Mouse (Mus musculus) CH12F3 (cell line): ENCODE measurements around the gene Dennd4a.
"Not testable (repeated sequence)": the region's sequence is repeated elsewhere in the genome, so short reads cannot be mapped to it uniquely, and the experiment has no call there.

Experiments
- in situ Hi-C: fragments of 300-500 bp; cut with MboI; formaldehyde crosslinking; loops from 2 replicates; pipeline ENCODE4 v1.14.3; 2020; ENCODE audit warnings: low sequenced_read_pairs

Dennd4a gene

GRCm38 (mm10) chr9:64811538-64812474 is 666 bp downstream of the Dennd4a start:
- in situ Hi-C loops: no loop called here

DNA sequence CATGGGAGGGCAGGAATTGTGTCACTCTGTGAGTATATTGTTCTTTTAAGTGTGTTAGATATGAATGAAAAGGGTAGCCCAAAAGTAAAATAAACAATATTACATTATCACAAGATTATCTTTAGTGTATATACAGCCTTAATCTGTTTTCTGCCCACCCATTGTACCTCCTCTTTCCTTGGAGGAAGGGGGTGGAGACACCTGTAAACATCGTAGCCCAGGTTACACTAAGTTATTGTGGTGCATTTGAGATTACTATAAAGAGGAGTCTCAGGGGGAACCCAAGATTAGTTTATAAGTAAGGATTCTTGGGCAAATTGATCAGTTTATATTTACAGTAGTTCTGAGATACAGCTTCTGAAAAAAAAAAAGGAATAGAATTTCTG is 1.3 kb downstream of the Dennd4a start:
- in situ Hi-C loops: no loop called here

- in situ Hi-C loops: no loop called here
Measured at GRCm38 (mm10) chr9:64814273-64814672, 3.1 kb downstream of the Dennd4a start.

- in situ Hi-C loops: not testable (repeated sequence)
Measured at GRCm38 (mm10) chr9:64819686-64820085, 8.5 kb downstream of the Dennd4a start.

- in situ Hi-C loops: no loop called here
Measured at GRCm38 (mm10) chr9:64820086-64820795, 9.1 kb downstream of the Dennd4a start.

DNA sequence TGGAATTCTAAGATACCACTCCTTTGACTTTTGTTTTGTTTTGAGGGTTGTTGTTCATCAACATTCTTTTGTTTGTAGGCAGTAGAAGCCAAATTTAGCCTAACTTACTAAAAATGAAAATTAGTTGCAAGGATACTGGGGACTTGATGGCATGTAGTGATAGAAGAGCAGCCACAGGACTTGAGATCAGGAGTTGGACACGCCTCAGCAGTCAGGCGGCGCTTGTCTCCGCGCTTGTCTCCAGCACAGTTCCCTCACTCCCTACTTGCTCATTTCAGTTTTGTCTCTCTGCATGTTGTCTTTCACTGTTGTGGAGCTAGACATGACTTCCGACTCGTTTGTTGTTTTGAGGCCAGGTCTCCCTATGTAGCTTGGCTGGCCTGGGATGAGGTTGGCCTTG is 11.1 kb downstream of the Dennd4a start:
- in situ Hi-C loops: no loop called here

GRCm38 (mm10) chr9:64824389-64825008 is 13.4 kb downstream of the Dennd4a start:
- in situ Hi-C loops: no loop called here

GRCm38 (mm10) chr9:64830092-64830618 is 19.0 kb downstream of the Dennd4a start:
- in situ Hi-C loops: no loop called here

- in situ Hi-C loops: no loop called here
Measured at GRCm38 (mm10) chr9:64830641-64831040, 19.5 kb downstream of the Dennd4a start.

DNA sequence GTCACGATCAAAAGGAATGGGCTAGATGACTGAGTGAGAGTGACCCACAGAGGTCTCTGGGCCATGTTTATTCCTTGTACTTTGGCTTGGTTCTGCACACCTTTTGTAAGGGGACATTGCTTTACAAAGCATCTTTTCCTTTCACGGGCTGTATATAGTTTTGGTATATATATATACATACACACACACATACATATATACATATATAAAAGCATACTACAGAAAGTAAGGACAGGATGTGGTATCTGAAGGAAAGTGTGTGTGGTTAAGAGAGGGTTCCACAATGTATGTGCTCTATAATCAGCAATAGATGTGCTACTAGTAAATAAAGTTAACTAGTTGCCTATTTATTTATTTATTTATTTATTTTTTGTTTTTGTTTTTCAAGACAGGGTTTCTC is 20.6 kb downstream of the Dennd4a start:
- in situ Hi-C loops: no loop called here

DNA sequence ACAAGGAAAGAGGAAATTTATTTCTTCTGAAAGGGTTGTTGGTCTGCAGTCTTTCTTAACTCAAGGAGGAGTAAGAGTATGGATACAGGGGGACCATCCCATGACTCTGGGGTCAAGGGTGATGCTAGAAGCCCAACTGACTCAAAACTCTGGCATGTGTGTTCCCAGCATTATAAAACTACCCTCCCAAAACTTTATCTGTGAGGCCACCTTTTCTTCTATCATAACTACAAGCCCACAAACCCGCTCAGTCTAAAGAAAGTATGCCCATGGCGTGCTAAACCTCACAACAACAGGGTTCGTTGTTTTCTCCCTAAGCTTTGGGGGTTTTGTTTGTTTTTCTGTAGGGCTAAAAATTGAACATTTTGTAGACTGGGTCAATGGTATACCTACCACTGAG is 23.3 kb downstream of the Dennd4a start:
- in situ Hi-C loops: no loop called here

- in situ Hi-C loops: no loop called here
Measured at GRCm38 (mm10) chr9:64845355-64845754, 34.2 kb downstream of the Dennd4a start.

DNA sequence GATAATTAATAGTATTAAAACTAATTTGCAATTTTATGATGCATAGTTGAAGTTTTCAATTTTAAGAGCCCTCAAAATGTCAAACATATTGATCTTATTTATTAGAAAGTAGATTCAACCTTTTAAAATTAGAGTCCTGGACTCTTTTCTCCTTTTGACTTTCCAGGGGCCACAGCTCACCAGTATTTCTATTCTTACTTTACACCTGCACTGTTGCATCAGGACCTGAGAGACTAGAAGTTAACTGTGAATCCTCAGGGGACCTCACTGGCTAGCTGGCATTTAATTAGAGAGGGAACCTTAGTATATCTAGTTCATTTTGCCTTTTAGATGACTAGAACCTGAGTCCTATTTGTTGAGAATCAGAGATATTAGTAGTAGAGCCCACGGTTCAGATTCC is 38.4 kb downstream of the Dennd4a start:
- in situ Hi-C loops: no loop called here

DNA sequence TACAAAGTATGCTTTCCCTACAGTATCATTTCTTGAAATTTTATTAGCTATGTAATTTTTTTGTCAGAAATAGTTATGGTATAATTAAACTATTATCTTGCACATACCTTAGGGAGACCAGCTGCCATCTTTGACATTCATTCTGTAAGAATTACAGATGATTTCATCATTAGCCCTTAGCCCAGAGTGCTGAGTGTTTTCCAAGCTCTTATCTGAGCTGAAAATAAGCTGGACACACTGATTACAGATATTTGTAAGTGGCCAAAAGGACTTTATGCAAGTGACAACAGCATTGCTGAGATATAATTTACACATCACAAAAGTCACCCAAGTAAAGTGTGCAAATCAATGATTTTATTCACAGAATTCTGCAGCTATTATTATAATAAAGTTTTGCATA is 48.9 kb downstream of the Dennd4a start:
- in situ Hi-C loops: no loop called here

DNA sequence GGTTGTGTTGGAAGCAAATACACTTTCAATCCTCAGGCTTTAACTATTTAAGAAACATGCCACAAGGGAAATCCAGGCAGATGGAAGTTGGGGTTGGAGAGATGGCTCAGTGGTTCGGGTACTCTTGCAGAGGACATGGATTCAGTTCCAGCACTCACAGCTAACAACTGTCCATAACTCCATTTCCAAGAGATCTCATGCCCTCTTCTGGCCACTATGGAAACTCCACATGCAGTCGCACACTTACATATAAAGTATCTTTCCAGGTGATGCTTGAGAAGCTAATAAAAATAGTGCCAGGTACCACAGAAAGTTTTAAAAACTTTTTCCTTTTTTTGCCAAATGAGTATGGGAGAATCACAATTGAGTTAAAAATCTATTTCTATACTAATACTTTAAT is 51.5 kb downstream of the Dennd4a start:
- in situ Hi-C loops: no loop called here

DNA sequence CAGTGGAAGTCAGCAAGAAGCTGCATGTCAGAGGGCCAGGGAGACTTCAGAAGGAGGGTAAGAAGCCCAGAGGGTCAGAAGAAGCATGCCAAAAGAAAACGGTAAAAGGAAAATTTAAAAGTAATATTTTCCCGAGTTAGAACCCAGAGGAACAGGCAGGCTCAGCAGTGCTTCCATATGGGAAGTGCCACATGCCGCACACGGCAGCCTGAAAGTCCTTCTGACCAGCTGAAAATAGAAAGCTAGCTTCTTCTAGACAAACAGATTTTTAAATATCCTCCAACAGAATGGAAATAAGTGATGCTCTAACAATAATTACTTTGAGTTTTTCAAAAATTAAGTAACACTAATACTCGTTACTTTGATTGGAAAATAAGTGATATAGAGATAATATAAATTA is 74.9 kb downstream of the Dennd4a start:
- in situ Hi-C loops: no loop called here

- in situ Hi-C loops: no loop called here
Measured at GRCm38 (mm10) chr9:64896605-64897004, 85.5 kb downstream of the Dennd4a start.

GRCm38 (mm10) chr9:64902866-64903265 is 91.7 kb downstream of the Dennd4a start:
- in situ Hi-C loops: no loop called here

- in situ Hi-C loops: no loop called here
Measured at GRCm38 (mm10) chr9:64903386-64903785, 92.2 kb downstream of the Dennd4a start.

DNA sequence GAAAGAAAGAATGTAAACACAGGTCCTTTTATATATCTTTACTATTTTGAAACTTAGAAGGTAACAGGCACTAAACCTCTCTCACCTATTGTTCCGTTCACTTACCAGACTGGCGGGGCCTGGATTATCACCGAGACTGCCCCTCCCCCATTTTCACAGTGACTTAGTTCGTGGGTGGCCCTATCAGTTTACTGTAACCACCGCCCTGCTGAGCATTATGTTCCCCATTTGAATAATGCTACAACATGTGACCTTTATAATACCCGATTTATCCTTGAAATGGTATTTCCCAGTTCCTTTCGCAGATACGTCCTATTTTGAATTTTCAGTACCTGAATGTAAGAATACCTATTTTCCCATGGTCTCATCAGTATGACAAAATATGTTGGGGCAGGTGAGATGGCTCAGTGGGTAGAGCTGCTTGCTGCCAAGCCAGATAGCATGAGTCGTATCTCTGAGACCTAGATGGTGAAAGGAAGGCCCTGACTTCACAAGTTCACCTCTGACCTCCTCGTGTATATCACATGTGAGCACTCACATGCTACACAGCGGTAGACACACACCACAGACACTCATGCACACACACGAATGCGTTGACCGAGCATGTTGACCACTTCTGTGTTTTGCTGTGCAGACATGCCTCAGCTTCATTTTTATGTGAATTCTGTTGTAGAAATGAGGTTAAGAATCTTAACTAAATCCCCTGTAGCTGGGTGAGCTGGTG is 93.9 kb downstream of the Dennd4a start:
- in situ Hi-C loops: no loop called here

DNA sequence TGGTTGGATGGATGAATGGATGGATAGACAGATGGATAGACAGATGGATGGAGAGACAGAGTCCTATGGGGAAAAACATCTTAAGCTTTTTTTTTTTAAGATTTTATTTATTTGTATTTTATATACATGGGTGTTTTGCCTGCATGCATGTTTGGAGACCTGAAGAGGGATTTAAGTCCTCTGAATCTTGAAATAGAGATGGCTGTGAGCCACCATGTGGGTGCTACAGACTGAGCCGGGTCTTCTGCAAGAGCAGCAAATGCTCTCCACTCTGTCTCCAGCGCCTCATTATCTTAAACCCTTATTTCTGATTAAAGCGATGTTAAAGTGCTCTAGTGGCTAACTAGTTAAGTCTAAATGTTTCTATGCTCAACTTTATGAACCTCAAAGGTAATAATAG is 96.3 kb downstream of the Dennd4a start:
- in situ Hi-C loops: no loop called here
